Mouse (Mus musculus) 416B (cell line): Measurements from ENCODE around the gene Fscn1.

Experiments used
- DNase-seq: peaks from one replicate; pipeline ENCODE4 v3.0.0; 2011; ENCODE audit warnings: low read depth

Gene Fscn1

DNA sequence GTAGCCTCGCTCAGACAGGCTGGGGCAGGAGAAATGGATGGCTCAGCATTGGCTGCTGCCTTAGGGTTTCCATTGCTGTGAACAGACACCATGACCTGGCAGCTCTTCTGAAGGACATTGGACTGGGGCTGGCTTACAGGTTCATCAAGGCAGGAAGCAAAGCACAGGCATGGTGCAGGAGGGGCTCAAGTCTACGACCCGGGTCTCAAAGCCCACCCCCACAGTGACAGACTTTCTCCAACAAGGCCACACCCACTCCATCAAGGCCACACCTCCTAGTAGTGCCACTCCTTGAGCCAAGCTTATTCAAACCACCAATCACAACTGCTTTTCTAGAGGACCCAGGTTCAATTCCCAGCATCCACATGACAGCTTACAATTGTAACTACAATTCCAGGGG lies 13.8 kb downstream of the Fscn1 start:
- no peak for DNase-seq

DNA sequence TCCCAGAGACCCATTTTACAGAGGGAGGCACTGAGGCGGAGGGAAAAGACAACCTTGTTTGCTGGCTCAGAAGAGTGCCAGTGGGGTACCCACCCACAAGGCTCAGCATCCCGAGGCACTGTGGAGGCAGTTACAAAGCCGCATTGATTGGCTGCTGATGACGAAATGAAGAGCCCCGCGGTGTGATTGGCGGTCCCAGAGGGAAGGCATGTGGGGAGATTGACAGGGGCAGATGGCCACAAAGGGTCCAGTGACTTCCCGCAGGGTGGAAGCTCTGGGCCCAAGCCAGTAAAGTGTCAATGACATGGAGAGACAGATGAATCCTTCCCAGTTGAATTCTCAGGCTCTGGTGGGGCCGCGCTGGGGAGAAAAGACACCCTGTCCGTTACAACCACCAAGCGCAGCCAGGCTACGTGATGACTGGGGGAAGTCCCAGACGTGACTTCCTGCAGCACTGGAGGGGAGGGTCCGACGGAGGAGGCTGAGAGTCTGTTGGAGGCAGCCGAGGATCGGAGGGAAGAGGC lies 14.5 kb downstream of the Fscn1 start:
- DNase-seq = no peak

DNA sequence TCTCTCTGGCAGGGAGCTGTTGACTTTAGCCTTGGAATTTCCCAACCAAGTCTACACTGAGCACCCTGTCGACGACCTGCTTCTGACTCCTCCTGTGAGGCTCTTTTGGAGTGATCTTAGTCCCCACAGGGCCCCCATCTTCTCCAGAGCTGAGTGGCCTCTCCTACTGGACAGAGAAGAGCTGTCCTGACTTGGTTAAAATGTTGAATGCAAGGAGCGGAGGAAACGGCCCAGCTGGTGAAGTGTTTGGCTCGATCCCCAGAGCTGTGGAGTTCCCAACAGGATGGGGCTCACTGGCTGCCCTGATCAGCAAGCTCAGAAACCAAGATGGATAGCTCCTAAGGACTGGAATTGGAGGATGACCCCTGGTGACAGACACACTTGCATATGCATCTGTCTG lies 16.4 kb downstream of the Fscn1 start:
- DNase-seq = no peak

DNA sequence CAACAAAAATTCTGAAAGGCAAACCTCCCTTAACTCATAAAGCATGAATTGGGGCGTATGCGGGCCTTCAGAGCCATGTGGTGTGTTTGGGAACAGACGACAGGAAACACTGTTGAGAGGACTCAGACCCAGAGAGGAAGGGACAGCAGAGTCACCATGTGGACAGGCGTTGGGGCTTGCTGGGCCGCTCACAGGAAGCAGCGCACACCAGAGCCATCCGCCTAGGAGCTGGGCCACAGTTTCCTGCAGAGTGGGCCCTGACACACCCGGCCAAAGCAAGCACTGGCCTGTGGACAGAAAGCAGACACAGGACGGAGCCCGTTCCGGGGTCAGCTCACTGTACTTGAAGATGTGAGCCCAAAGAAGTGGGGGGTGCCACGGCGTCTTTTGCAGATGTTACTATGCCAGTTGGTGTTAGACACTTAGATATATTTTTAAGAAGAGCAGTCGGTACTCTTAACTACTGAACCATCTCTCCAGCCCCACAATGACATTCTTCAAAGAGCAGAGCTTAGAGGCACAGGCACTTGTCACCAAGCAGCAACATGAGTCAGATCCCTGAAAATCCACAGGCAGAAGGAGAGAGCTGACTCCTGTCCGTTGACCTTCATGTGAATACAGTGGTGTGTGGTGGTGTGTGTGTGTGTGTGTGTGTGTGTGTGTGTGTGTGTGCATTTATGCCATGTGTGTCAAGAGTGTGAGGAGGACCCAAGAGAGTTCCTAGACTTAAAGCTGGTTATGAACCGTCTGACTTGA lies 22.1 kb downstream of the Fscn1 start:
- DNase-seq = peak; percentile 89

DNA sequence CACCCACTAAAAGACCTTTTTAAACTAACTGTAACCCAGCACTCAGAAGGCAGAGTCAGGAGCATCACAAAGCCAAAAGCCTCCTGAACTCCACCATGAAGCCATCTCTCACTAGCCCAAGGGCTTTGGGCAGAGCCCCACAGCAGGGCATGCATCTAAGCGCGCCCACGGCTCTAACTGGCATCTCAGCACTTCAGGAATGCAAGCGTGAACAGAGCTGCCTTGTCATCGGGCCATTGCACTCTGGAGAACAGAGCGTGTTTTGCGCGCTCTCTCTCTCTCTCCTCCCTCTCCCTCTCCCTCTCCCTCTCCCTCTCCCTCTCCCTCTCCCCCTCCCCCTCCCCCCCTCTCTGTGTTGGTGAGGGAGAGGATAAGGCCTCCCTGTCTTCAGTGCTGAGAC lies 23.0 kb downstream of the Fscn1 start:
- DNase-seq = no peak

DNA sequence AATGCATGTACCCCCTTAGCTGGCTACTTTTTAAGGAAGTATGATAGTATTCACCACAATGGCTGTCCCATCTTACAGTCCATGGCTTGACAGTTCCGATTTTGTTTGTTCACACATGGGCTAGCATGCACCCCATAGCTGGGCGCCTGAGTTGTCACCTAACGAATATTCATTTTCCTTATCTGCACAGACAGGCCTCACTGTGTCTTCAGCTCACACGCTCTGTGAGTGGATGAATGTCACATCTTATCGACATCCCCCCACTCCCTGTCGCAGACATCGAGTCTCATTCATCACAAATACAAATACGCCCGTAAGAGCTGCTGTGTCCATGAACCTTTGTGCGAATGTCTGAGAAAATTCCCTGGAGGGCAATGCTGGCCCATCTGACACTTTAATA lies 24.1 kb downstream of the Fscn1 start:
- DNase-seq = no peak

DNA sequence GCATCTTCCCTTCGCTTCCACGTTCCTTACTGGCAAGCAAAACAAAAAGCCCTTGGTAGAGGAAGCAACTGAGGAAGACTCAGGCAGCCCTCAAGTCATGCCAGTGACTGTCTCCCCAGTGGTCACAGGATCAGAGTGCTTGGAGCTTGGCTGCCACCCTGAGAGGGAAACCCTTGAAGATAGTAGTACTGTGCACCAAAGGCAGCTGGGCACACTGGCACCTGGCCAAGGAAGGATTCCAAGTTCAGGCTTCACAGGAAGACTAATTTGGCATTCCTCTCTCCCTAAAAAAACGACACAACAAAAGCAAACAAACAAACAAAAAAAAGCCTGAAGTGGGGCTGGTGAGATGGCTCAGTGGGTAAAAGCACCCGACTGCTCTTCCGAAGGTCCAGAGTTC lies 28.4 kb downstream of the Fscn1 start:
- DNase-seq = no peak

DNA sequence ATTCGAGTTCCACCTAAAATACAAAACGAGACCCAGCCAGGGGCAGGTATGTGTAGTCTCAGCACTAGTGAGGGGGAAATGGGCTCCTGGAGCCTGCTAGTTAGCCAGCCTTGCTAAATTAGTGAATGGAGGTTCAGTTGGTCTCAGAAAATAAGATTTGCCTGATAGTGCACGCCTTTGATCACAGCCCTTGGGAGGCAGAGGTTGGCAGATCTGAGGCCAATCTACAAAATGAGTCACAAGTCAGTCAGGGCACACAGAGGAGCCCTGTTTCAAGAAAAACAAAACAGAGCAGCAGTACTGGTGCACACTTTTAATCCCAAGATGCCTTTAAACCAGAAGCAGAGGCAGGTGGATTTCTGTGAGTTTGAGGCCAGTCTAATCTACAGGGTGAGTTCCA lies 29.0 kb downstream of the Fscn1 start:
- DNase-seq = peak; percentile 17

DNA sequence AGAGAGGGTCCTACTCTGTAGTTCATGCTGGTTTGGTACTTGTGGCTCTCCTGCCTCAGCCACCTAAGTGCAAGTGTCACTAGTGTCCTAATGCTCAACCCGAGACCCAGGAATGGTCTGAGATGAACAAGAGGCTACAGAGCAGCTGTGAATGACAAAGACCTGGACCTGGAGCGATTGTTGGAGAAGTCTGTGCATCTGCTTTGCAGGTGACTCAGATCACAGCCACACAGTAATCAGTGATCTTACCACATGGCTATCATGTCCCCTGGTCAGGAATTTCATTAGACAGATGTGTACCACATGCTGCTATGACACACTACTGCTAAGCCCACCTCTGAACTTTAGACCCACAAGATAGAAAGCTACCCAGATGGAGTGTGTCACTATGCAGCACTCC lies 34.6 kb downstream of the Fscn1 start:
- no peak for DNase-seq

DNA sequence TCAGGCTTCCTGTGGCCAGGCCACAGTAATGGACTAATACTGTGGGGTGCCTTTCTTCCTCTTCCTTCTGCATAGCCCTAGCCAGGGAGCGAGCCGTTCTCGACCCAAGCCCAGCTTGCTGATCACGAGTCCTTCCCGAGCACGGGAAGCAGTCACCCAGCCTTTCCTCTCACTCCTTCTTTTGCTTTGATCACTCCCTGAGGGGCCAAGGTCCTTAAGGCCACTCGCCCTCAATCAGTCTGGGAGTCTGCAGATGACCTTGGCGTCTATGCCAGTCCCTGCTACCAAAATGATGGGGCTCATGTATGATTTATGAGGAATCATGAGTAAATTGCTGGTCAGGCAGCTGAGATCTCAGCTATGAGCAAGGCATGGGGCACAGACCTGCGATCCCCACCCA lies 37.4 kb downstream of the Fscn1 start:
- DNase-seq = no peak

DNA sequence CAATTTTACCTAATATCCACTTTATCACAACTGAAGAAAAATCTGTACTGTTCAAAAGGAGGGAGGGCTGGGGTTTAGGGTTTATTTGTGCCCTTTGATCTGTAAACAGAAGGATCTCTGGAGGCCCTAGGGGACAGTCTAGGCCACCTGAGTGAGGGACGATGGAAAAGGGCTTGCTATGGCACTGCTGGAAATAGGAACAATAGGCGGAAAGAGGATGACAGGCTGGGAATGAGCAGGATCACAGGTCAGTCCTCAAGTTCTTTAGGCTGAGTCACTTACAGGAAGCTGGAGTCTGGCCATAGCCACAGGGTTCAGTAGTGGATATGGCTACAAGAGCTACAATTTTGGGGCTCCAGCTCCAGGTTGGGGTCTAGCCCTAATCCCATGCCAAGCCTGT lies 38.0 kb downstream of the Fscn1 start:
- no peak for DNase-seq

DNA sequence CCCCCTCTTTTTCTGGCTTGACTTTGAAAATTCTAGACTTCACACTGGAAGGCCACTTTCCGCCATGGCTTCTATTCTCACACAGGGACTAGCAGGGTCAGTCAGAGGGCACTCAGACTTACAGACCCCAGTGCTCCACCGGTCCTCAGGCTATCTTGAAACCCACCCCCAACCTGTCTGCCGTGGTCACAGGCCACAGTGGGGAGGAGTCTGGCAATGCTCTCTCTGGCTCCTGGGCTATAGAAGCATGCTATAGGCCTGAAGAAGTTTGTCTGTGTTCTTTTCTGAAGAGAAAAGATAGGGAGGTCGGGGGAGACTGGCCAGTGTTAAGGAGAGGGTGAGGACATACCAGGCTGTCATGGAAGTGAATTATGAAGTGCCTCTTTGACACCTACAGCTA lies 39.9 kb downstream of the Fscn1 start:
- no peak for DNase-seq

DNA sequence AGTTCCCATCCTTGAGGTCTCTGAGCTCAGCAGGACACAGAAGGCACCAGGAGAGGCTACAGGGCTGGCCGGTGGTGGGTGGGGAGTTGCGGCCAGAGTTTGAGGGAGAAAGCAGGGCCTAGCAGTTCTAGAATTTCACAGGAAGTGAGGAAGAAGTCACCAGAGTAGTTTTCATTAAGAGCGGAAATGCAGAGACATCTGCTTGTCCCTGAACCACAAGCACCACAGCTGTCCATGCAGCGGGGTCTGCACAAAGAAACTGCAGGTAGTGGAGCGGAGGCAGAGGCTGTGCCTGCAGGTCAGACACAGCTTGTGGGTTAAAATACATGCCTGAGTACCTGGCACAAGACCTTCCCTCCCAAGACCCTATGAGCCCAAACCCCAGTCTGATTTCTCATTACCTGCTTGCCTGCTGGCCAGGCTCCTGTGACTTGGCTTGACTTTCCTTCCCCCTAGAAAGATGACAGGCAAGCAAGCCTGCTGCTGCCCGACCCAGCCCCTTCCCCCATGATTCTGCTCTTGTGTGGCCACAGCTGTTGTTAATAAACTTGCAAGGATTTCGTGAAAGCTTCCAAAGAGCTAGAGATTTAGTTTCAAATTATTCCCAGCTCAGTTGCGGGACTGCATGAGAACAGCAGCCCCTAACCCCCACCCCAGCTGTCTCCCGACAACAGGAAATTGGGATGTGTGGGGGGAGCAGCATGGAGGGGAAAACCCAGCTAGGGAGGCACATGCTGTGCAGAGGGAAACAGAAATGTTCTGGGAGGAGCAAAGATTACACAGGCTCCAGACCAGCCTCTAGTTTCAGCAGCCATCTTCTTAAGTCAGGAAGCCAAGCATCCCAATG lies 40.7 kb downstream of the Fscn1 start:
- no peak for DNase-seq

DNA sequence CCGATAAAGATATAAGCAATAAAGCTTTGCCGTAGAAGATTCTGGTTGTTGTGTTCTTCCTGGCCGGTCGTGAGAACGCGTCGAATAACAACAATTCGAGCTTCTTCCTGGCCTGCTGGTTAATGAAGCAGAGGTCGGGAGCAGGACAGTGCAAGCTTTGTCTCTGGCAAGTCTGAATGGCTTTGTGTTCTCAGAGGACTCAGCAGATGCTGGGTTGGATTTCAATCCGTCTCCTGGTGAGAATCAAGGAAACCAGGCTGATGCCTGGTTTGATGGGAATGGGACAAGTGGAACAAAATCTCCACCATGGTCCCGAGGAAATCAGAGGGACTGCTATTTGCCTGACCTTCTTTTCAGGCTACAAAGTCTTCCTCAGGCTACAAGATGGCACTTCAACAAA lies 49.2 kb downstream of the Fscn1 start:
- DNase-seq = no peak

DNA sequence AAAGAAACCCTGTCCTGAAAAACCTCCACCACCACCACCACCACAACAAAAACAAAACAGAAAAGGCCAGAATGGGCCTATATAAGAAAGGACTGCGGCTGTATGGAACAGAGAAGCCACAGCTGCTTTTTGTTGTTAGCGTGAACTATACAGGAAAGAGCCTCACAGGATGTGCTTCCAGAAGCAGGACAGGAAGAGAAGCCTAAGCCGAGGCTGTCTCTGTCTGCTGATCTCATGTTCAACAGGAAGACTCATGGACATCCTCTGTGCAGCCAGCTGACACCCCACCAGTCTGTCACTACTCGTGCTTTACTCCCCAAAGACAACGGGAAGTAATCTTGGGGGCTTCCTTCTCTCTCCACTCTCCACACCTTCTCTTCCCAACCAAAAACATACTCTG lies 57.3 kb downstream of the Fscn1 start:
- no peak for DNase-seq
